Mouse (Mus musculus): ENCODE results near the gene Spc24. TPM values are rescaled to one million over a fixed set of nuclear protein-coding genes. Genes with fewer than 3 reads are reported as not detected.
"Not testable (repeated sequence)": the region's sequence is repeated elsewhere in the genome, so short reads cannot be mapped to it uniquely, and the experiment has no call there.

The Spc24 gene
- total and polyA plus RNA-seq, 3 experiments: 61.5 to 126 (median 116) TPM

GRCm38 (mm10) chr9:21795579-21795978 lies 35.5 kb upstream of the Spc24 start:
- peaks cover 54% of the 10 kb centered on the region for H3K27me3 ChIP-seq (ENCODE audit: insufficient read depth, low read length)
- H3K4me3 ChIP-seq (ENCODE audit: low read depth, low read length): no peak overlapping the region
- H3K9me3 ChIP-seq (replicated peaks): no peaks in the 10 kb centered on the region
- DNase-seq (ENCODE audit: low spot score): no peak
- no peak for ATAC-seq (ENCODE audit: extremely low read depth, insufficient number of reproducible peaks, low FRiP score, poor library complexity, severe bottlenecking)
- H3K36me3 ChIP-seq (replicated peaks): no peaks in the 10 kb centered on the region
- TF ChIP-seq POLR2AphosphoS5 (IDR thresholded peaks at IDR 0.05; ENCODE audit: insufficient replicate concordance, low read depth, low read length): no peak
- no peak for TF ChIP-seq GATA1 (IDR thresholded peaks at IDR 0.05; ENCODE audit: borderline replicate concordance, low read length)
- TF ChIP-seq CTCF (IDR thresholded peaks at IDR 0.05; ENCODE audit: low read depth, low read length): no peak
- no peak for TF ChIP-seq GATA2 (IDR thresholded peaks at IDR 0.05; ENCODE audit: borderline replicate concordance, low read depth, low read length)
- no peak for TF ChIP-seq TAL1 (conservative IDR thresholded peaks at IDR 0.05; ENCODE audit: low read depth, low read length)
- peaks cover 11% of the 10 kb centered on the region for H3K4me1 ChIP-seq (ENCODE audit: insufficient read depth, low read depth, low read length)

DNA sequence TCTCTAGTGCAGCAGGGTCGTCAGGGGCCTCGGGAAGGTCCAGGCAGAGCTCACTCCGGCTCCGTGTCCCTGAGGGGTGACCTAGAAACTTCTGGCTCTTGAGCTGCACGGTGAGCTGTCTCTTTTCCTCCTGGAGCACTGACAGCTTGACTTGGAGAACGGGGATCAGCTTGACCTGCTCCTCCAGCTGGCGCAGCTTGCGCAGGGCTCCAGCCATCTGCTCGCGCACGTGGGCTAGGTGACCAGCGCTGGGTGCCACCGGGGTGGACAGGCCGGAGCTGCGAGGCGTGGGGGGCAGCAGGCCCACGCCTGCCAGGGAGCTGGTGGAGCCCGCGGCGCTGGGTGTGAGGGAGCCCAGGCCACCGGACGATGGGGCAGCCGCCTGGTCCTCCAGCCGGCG lies 34.8 kb upstream of the Spc24 start:
- Histone ChIP-seq H3K27me3 (ENCODE audit: insufficient read depth, low read length) (peaks cover 53% of the 10 kb centered on the region), H3K4me3 (ENCODE audit: low read depth, low read length) (no peak overlapping the region; the same call in 1 of the 2 replicates), H3K4me1 (ENCODE audit: insufficient read depth, low read depth, low read length) (peaks cover 11% of the 10 kb centered on the region), H3K36me3 (replicated peaks) (no peaks in the 10 kb centered on the region), H3K9me3 (replicated peaks) (no peaks in the 10 kb centered on the region)
- TF ChIP-seq GATA1 (IDR thresholded peaks at IDR 0.05; ENCODE audit: borderline replicate concordance, low read length): no peak
- TF ChIP-seq TAL1 (conservative IDR thresholded peaks at IDR 0.05; ENCODE audit: low read depth, low read length): no peak
- TF ChIP-seq CTCF (IDR thresholded peaks at IDR 0.05; ENCODE audit: low read depth, low read length): no peak
- TF ChIP-seq POLR2AphosphoS5 (IDR thresholded peaks at IDR 0.05; ENCODE audit: insufficient replicate concordance, low read depth, low read length): no peak
- no peak for TF ChIP-seq GATA2 (IDR thresholded peaks at IDR 0.05; ENCODE audit: borderline replicate concordance, low read depth, low read length)
- ATAC-seq (ENCODE audit: extremely low read depth, insufficient number of reproducible peaks, low FRiP score, poor library complexity, severe bottlenecking) (no peak), DNase-seq (ENCODE audit: low spot score) (no peak)

GRCm38 (mm10) chr9:21794344-21794834 lies 34.3 kb upstream of the Spc24 start:
- TF ChIP-seq CTCF (IDR thresholded peaks at IDR 0.05; ENCODE audit: low read depth, low read length) (no peak), TAL1 (conservative IDR thresholded peaks at IDR 0.05; ENCODE audit: low read depth, low read length) (no peak), GATA2 (IDR thresholded peaks at IDR 0.05; ENCODE audit: borderline replicate concordance, low read depth, low read length) (no peak), GATA1 (IDR thresholded peaks at IDR 0.05; ENCODE audit: borderline replicate concordance, low read length) (no peak), POLR2AphosphoS5 (IDR thresholded peaks at IDR 0.05; ENCODE audit: insufficient replicate concordance, low read depth, low read length) (no peak)
- peaks cover 11% of the 10 kb centered on the region for H3K4me1 ChIP-seq (ENCODE audit: insufficient read depth, low read depth, low read length)
- ATAC-seq (ENCODE audit: extremely low read depth, insufficient number of reproducible peaks, low FRiP score, poor library complexity, severe bottlenecking): no peak

GRCm38 (mm10) chr9:21793507-21793906 lies 33.4 kb upstream of the Spc24 start:
- not testable (repeated sequence) for H3K4me1 ChIP-seq (ENCODE audit: insufficient read depth, low read depth, low read length); H3K9me3 ChIP-seq (replicated peaks); H3K36me3 ChIP-seq (replicated peaks); DNase-seq (ENCODE audit: low spot score); ATAC-seq (ENCODE audit: extremely low read depth, insufficient number of reproducible peaks, low FRiP score, poor library complexity, severe bottlenecking); H3K4me3 ChIP-seq (ENCODE audit: low read depth, low read length)
- H3K27me3 ChIP-seq (ENCODE audit: insufficient read depth, low read length): peaks cover 53% of the 10 kb centered on the region

More at GRCm38 (mm10) chr9:21794344-21794834, 34.3 kb upstream of the Spc24 start:
- Histone ChIP-seq H3K4me3 (ENCODE audit: low read depth, low read length) (no peak overlapping the region; the same call in 1 of the 2 replicates), H3K9me3 (replicated peaks) (no peaks in the 10 kb centered on the region), H3K27me3 (ENCODE audit: insufficient read depth, low read length) (peaks cover 56% of the 10 kb centered on the region), H3K36me3 (replicated peaks) (no peaks in the 10 kb centered on the region)
- no peak for DNase-seq (ENCODE audit: low spot score)

DNA sequence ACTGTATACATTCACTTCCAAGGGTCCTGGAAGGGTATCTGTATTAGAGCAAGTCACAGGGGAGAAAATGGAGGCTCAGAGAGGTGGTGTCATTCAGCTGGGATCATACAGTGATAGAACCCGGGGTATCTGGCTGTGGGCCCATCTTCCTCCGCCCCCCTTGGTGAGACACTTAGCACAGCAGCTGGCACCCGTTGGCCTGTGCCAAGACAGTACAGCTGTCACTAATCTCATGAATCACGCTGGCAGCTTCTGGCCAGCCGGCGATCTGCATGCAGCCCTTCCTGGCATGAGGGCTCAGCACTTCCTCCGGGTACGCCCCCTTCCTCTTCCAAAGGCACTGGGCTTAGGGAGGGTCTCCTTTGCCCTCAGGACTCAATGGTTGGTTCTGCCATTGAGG lies 32.5 kb upstream of the Spc24 start:
- TF ChIP-seq POLR2AphosphoS5 (IDR thresholded peaks at IDR 0.05; ENCODE audit: insufficient replicate concordance, low read depth, low read length): no peak
- TF ChIP-seq GATA2 (IDR thresholded peaks at IDR 0.05; ENCODE audit: borderline replicate concordance, low read depth, low read length): no peak
- no peak for TF ChIP-seq GATA1 (IDR thresholded peaks at IDR 0.05; ENCODE audit: borderline replicate concordance, low read length)
- no peaks in the 10 kb centered on the region for H3K36me3 ChIP-seq (replicated peaks)
- ATAC-seq (ENCODE audit: extremely low read depth, insufficient number of reproducible peaks, low FRiP score, poor library complexity, severe bottlenecking): no peak

GRCm38 (mm10) chr9:21791861-21792260 lies 31.8 kb upstream of the Spc24 start:
- DNase-seq (ENCODE audit: low spot score): no peak
- Histone ChIP-seq H3K4me3 (ENCODE audit: low read depth, low read length) (no peak overlapping the region), H3K4me1 (ENCODE audit: insufficient read depth, low read depth, low read length) (no peaks in the 10 kb centered on the region), H3K27me3 (ENCODE audit: insufficient read depth, low read length) (peaks cover 44% of the 10 kb centered on the region), H3K36me3 (replicated peaks) (no peaks in the 10 kb centered on the region), H3K9me3 (replicated peaks) (no peaks in the 10 kb centered on the region)
- TF ChIP-seq POLR2AphosphoS5 (IDR thresholded peaks at IDR 0.05; ENCODE audit: insufficient replicate concordance, low read depth, low read length): no peak
- TF ChIP-seq GATA2 (IDR thresholded peaks at IDR 0.05; ENCODE audit: borderline replicate concordance, low read depth, low read length): no peak
- TF ChIP-seq TAL1 (conservative IDR thresholded peaks at IDR 0.05; ENCODE audit: low read depth, low read length): no peak
- TF ChIP-seq CTCF (IDR thresholded peaks at IDR 0.05; ENCODE audit: low read depth, low read length): no peak
- TF ChIP-seq GATA1 (IDR thresholded peaks at IDR 0.05; ENCODE audit: borderline replicate concordance, low read length): no peak
- no peak for ATAC-seq (ENCODE audit: extremely low read depth, insufficient number of reproducible peaks, low FRiP score, poor library complexity, severe bottlenecking)

More for the DNA sequence above, 32.5 kb upstream of the Spc24 start:
- Histone ChIP-seq H3K4me3 (ENCODE audit: low read depth, low read length) (no peak overlapping the region), H3K4me1 (ENCODE audit: insufficient read depth, low read depth, low read length) (0 out of 2 replicates have a peak, but pooled peaks cover under 1% of the 10 kb centered on the region), H3K9me3 (replicated peaks) (no peaks in the 10 kb centered on the region), H3K27me3 (ENCODE audit: insufficient read depth, low read length) (peaks cover 51% of the 10 kb centered on the region)
- DNase-seq (ENCODE audit: low spot score): no peak

- DNase-seq (ENCODE audit: low spot score): no peak
- ATAC-seq (ENCODE audit: extremely low read depth, insufficient number of reproducible peaks, low FRiP score, poor library complexity, severe bottlenecking): no peak
- Histone ChIP-seq H3K4me3 (ENCODE audit: low read depth, low read length) (no peak overlapping the region), H3K27me3 (ENCODE audit: insufficient read depth, low read length) (peaks cover 30% of the 10 kb centered on the region), H3K9me3 (replicated peaks) (no peaks in the 10 kb centered on the region), H3K36me3 (replicated peaks) (no peaks in the 10 kb centered on the region), H3K4me1 (ENCODE audit: insufficient read depth, low read depth, low read length) (peaks cover 3% of the 10 kb centered on the region)
- no peak for TF ChIP-seq POLR2AphosphoS5 (IDR thresholded peaks at IDR 0.05; ENCODE audit: insufficient replicate concordance, low read depth, low read length)
- no peak for TF ChIP-seq CTCF (IDR thresholded peaks at IDR 0.05; ENCODE audit: low read depth, low read length)
- no peak for TF ChIP-seq TAL1 (conservative IDR thresholded peaks at IDR 0.05; ENCODE audit: low read depth, low read length)
- no peak for TF ChIP-seq GATA2 (IDR thresholded peaks at IDR 0.05; ENCODE audit: borderline replicate concordance, low read depth, low read length)
- no peak for TF ChIP-seq GATA1 (IDR thresholded peaks at IDR 0.05; ENCODE audit: borderline replicate concordance, low read length)
Measured at GRCm38 (mm10) chr9:21788234-21788633, 28.1 kb upstream of the Spc24 start.
